Mouse (Mus musculus): ENCODE data around the gene 0610030E20Rik.

Gene 0610030E20Rik

GRCm38 (mm10) chr6:72369557-72369956, 22.4 kb downstream of the 0610030E20Rik start:
- DNase-seq (ENCODE audit: extremely low spot score), result no peak

DNA sequence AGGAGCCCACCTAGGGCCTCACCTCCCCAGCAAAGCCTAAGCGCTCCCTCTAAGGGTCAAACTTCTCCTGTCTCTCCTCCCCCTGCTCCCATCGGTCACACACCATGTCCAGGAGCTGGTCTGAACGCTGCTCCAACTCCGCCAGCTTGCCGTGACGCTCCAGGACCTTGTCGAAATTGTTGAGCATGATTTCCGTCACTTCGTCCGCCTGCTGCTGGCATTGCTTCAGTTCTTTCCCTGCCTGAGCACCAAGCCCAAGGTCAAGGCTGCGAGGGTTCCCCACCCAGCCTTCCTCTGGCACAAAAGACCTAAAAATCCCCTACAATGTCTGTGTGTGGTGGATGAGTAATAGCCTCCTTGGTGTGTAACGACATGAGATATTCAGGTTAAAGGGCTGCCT, 23.0 kb downstream of the 0610030E20Rik start:
- DNase-seq (ENCODE audit: extremely low spot score), result no peak

GRCm38 (mm10) chr6:72371147-72371546, 24.0 kb downstream of the 0610030E20Rik start:
- no peak for DNase-seq (ENCODE audit: extremely low spot score)

DNA sequence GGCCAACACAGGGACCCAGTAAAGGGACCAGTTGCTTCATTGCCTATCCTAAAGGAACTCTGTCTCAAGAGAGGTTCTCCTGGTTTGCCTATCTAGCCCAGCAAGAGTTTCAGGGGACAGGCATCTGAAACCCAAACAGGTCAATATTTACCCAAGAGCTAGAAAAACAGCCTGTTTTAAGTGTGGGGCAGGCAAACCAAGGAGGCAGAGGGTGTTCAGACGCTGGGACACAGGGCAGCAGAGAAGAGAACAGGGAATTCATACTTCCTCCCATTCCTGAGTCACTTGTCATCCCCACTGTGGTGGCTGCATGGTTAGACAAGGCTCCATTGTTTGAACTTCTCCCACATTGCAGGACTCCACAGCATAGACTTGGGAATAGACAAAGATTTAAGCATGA, 24.5 kb downstream of the 0610030E20Rik start:
- no peak for DNase-seq (ENCODE audit: extremely low spot score)

DNA sequence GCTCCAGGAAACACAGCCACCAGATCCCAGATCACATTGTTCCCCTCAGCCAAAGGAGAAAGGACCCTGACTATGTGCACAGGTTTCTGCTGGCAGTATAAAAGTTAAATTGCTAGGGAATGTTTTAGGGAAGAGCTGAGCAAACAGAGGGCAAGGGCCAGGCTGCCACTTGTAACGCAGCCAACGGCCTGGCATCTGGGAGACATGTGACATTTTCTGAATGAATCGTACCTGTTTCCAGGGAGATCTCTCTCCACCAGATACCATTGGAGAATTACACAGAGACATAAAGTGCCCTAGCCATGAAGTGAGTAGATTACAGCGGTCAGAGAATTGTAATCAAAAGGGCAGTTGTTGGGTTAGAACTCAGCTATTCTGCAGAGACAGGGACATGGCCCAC, 26.1 kb downstream of the 0610030E20Rik start:
- DNase-seq (ENCODE audit: extremely low spot score), result no peak

DNA sequence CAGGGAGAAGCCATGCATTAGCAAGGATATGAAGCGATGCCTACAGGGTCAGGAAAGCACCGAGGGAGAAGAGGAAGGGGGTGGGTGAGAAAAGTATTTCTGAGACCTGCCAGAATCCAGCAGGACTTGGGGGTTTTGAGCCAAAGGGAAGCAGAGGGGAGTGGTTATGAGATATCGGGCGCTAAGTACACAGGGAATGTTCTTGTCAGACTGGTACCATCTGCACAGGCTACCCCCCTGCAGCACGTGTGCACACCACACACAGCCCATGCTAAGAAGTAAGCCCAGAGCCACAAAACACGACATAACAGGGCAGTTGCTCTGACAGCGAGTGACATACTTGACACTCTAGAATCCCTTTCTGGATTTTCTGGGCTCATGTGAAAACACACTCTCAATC, 27.1 kb downstream of the 0610030E20Rik start:
- DNase-seq (ENCODE audit: extremely low spot score), result no peak

DNA sequence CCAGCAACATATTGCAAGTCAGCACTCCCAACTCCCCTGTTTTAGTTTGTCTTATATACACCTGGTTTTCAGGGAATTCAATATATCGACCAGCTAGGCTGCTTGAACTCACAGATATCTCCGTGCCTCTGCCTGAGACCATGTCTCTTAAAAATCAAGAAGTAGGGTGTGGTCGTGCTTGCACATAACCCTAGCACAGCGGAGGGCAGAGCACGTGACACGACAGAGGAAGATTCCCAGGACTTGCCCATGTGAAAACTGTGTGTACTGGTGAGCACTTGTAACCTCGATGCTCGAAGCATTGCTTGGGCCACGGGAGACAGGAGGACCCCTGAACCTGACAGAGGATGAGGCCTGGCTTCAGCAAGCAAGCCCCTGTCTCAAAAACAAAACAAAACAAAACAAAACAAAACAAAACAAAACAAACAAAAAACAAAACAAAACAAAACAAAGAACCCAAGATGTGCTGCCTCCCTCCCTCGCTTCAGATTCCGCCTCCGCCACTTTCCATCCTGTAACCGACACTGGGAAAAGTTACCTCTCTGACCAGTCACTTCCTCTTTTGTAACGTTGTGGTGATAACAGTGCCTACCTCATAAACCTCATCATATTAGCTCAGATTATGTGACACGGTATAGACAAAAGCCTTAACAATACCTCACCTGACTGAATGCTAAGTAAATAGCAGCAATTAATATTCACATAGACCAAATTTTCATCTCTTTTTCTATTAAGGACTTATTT, 27.9 kb downstream of the 0610030E20Rik start:
- DNase-seq (ENCODE audit: extremely low spot score), result no peak

- DNase-seq (ENCODE audit: extremely low spot score), result no peak
These were observed 31.6 kb downstream of the 0610030E20Rik start for GRCm38 (mm10) chr6:72378510-72379234.

DNA sequence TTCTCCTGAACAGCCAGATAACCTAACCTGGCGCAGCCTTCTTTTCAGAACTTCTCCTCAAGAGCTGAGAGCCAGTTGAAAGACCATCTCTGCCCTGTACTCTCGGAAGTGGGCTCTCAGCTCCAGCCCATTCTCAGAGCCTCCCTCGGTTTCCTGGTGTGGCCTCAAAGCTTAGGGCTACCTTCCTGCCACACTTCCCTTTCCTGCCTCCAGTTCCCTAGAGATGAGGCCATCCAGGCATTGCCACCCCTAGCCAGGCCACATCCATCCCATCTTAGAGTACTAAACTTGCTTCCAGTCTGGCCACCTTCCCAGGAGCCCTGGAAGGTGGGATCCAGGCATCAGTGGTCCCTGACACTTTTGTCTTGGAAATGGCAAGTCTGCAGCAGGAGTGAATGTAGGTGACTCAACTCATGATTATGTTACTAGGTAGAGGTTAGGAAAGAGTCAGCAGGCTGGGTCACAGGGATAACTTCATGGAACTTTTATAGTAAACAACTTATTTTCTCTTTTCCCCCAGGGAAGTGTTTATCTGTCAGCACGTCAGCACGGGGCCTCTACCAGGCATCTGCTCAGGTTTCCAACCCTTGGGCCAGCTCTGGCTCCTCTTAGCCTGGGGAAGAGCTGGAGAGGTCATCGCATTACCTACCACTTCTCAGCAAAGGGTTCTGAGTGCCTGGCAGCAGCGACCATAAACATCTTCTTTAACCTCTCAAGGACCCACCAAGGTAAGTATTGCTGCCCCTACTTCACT, 32.4 kb downstream of the 0610030E20Rik start:
- no peak for DNase-seq (ENCODE audit: extremely low spot score)

GRCm38 (mm10) chr6:72380131-72380770, 33.1 kb downstream of the 0610030E20Rik start, which contains the start of gene Vamp5:
Gene Vamp5, minus strand, starts transcription at chr6:72380468.
- DNase-seq (ENCODE audit: extremely low spot score), result peak; percentile 61

GRCm38 (mm10) chr6:72382494-72382893, 35.4 kb downstream of the 0610030E20Rik start:
- no peak for DNase-seq (ENCODE audit: extremely low spot score)

GRCm38 (mm10) chr6:72383142-72383820, 36.2 kb downstream of the 0610030E20Rik start:
- no peak for DNase-seq (ENCODE audit: extremely low spot score)

GRCm38 (mm10) chr6:72383952-72384351, 36.8 kb downstream of the 0610030E20Rik start:
- DNase-seq (ENCODE audit: extremely low spot score), result no peak

- no peak for DNase-seq (ENCODE audit: extremely low spot score)
These were observed 38.1 kb downstream of the 0610030E20Rik start for GRCm38 (mm10) chr6:72385258-72385657.

DNA sequence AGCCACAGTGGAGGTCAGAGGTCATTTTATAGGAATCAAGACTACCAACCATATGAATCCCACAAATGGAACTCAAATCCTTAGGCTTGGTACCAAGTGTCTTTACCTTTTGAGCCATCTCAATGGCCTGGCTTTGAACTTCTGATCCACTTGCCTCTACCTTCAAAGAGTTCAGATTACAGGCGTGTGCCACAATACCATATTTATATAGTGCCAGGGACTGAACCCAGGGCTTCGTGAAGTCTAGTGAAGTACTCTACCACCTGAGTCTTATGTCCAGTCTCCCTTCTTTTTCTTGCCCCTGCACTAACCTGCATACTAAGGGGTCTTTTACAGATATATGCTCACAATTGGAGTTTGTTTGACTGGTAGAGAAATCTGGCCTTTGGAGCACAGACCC, 39.4 kb downstream of the 0610030E20Rik start:
- no peak for DNase-seq (ENCODE audit: extremely low spot score)

DNA sequence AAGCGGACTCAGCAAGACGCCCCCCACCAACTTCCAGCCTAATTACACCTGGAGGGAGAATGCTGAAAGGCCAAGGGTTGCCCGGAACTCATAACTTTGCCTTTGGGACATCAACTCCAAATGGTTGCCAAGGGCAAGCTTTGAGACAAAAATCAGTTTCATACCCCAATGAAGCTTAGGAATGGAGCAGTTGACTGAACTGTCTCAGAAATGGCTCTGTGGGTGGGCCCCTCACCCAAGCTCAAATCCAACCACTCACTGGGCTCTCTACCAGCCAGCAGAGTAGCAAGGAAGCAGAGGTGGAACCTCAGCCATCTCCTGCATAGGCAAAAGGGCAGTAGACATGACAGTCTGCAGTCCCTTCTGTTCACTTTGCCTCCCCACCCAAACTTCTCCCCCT, 40.7 kb downstream of the 0610030E20Rik start:
- no peak for DNase-seq (ENCODE audit: extremely low spot score)

- no peak for DNase-seq (ENCODE audit: extremely low spot score)
These were observed 41.1 kb downstream of the 0610030E20Rik start for GRCm38 (mm10) chr6:72388266-72388665.

GRCm38 (mm10) chr6:72388791-72389329, 41.7 kb downstream of the 0610030E20Rik start:
- DNase-seq (ENCODE audit: extremely low spot score), result no peak

GRCm38 (mm10) chr6:72389471-72389940, 42.4 kb downstream of the 0610030E20Rik start:
- DNase-seq (ENCODE audit: extremely low spot score), result no peak

- DNase-seq (ENCODE audit: extremely low spot score), result peak; percentile 72
These were observed 43.0 kb downstream of the 0610030E20Rik start, which contains the start of gene Vamp8 for GRCm38 (mm10) chr6:72389941-72390771. Gene Vamp8, minus strand, starts transcription at chr6:72390703.

Data from embryo, embryonic 9.5 days (tissue).